Mouse (Mus musculus) E14TG2a.4 (cell line): ENCODE results near the gene Srsf1.

Experiments used
- H3K27me3 ChIP-seq: 2 replicates; pipeline ENCODE4 v1.6.1; 2014; ENCODE audit warnings: low read length, control low read depth; ENCODE audit not compliant: insufficient read depth
- H3K36me3 ChIP-seq: 2 replicates; pipeline ENCODE4 v1.6.1; 2014; ENCODE audit warnings: low read length, control low read depth; ENCODE audit not compliant: insufficient read depth
- H3K4me1 ChIP-seq: replicated peaks from 2 replicates; pipeline ENCODE4 v1.6.1; 2014; ENCODE audit warnings: low read depth, low read length, control low read depth
- H3K4me3 ChIP-seq: replicated peaks from 2 replicates; pipeline ENCODE4 v1.5.1; 2014; ENCODE audit warnings: mild to moderate bottlenecking, low read length
- H3K9me3 ChIP-seq: 2 replicates; pipeline ENCODE4 v1.6.1; 2014; ENCODE audit warnings: low read length, control low read depth
- CTCF ChIP-seq: conservative IDR thresholded peaks from 2 replicates; pipeline ENCODE4 v1.5.1; 2014; ENCODE audit warnings: low read length
- NANOG ChIP-seq: IDR thresholded peaks from 2 replicates; pipeline ENCODE4 v1.6.1; 2014; ENCODE audit warnings: borderline replicate concordance, low read length, mixed read lengths
- POU5F1 ChIP-seq: IDR thresholded peaks from 2 replicates; pipeline ENCODE4 v1.6.1; 2014; ENCODE audit warnings: low read length, borderline replicate concordance

Srsf1 gene

DNA sequence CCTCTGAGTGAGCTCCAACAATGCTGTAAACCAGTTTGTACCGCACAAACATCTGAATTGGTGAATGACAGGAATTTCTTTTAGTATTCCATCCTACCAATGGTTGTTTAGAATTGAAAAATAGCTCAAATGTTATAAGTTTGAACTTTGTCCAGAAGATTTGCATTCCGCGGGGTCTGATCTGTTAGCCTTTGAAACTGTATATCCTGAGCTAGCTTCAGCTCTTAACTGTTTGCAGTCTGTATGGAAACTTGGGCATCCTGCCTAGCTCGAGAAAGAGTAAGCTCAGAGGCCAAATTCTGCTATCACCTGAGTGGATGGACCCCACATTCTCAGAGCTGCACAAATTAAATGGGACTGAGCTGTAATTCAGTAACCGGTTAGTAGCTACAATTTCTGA, 23.9 kb downstream of the Srsf1 start:
- Histone ChIP-seq H3K36me3 (peaks cover 16% of the 10 kb centered on the region), H3K4me3 (no peak overlapping the region), H3K4me1 (peaks cover 36% of the 10 kb centered on the region), H3K9me3 (no peaks in the 10 kb centered on the region), H3K27me3 (peaks cover 47% of the 10 kb centered on the region)
- TF ChIP-seq NANOG (no peak), CTCF (no peak), POU5F1 (no peak)

DNA sequence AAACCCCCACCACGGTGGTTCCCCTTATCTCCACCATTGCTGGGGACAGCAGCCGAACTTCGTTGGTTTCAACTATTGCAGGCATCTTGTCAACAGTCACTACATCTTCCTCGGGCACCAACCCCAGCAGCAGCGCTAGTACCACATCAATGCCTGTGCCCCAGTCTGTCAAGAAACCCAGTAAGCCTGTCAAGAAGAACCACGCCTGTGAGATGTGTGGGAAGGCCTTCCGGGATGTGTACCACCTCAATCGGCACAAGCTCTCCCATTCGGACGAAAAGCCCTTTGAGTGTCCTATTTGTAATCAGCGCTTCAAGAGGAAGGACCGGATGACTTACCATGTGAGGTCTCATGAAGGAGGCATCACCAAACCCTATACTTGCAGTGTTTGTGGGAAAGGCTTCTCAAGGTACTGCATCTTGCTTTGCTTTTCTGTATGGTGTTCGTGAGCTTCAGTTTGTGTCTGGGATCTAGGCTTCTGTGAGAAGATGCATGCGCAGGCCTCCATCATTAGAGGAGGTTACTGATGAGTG, 26.2 kb downstream of the Srsf1 start:
- no peak for TF ChIP-seq NANOG
- no peak for TF ChIP-seq POU5F1
- TF ChIP-seq CTCF = no peak
- H3K36me3 ChIP-seq = peaks cover 35% of the 10 kb centered on the region
- peaks cover 35% of the 10 kb centered on the region for H3K27me3 ChIP-seq
- H3K4me1 ChIP-seq = peaks cover 30% of the 10 kb centered on the region
- H3K4me3 ChIP-seq = no peak overlapping the region
- no peaks in the 10 kb centered on the region for H3K9me3 ChIP-seq

DNA sequence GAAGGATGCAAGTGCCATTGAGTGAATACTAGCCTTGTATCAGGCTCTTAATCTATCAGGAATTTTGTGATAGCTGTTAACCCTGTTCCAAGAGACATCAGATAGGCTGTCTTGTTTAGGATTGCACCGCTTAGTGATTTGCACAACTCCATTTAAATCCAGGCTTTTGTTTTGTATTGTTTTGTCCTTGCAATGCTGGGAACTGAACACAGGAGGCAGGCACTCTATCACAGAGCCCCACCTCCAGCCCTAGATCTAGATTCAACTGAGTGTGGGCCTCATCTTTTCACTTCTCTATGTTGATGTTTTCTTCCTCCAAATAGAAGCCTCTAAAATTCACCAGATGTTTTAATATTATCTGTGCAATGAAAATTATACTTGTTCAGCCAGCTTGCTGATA, 28.5 kb downstream of the Srsf1 start:
- TF ChIP-seq POU5F1 (no peak), NANOG (no peak; the same call in 1 of the 2 replicates), CTCF (no peak)
- Histone ChIP-seq H3K4me1 (peaks cover 22% of the 10 kb centered on the region), H3K27me3 (peaks cover 16% of the 10 kb centered on the region)

DNA sequence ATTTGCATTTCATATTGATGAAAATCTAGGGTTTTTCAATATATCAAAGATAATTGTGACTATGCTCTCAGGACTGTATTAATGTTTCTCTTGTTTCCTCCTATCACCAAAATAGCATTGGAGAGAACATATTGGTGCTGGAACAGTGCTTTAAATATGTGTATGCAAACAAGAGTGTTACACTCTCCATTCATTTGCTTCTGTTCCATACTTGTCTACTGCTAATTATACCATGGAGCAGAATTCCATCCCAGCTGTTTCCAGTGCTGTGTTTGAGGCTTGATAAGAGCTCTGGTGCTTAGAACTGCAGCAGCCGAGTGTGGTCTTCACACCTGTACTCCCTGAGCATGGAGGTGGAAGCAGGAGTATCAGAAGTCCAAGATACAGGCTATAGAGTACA, 29.2 kb downstream of the Srsf1 start:
- Histone ChIP-seq H3K4me3 (no peak overlapping the region), H3K36me3 (peaks cover 64% of the 10 kb centered on the region), H3K27me3 (peaks cover 9% of the 10 kb centered on the region), H3K4me1 (peaks cover 22% of the 10 kb centered on the region), H3K9me3 (no peaks in the 10 kb centered on the region)
- no peak for TF ChIP-seq POU5F1
- TF ChIP-seq NANOG = no peak
- no peak for TF ChIP-seq CTCF

More for the DNA sequence above, 28.5 kb downstream of the Srsf1 start:
- H3K36me3 ChIP-seq = peaks cover 57% of the 10 kb centered on the region
- no peaks in the 10 kb centered on the region for H3K9me3 ChIP-seq
- H3K4me3 ChIP-seq = no peak overlapping the region

DNA sequence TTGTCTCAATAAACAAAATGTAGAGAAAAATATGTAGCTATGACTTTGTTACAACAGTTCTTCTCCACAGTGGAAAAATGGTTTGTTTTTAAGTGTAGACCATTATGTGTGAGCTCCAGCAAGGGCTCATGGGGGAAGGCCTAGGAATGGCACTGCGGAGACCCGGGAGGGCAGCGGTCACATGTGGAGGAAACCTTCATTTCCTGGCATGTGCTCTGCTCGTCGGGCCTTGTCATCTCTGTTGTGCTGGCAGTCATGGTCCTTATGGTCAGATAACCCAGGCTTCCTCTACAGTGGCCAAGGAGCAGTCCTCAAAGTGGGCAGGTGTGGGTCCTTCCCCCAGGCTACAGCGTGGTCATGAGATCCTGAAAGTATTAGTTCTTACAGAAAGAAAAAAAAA, 36.5 kb downstream of the Srsf1 start:
- no peak for TF ChIP-seq POU5F1
- TF ChIP-seq NANOG = no peak
- TF ChIP-seq CTCF = no peak

DNA sequence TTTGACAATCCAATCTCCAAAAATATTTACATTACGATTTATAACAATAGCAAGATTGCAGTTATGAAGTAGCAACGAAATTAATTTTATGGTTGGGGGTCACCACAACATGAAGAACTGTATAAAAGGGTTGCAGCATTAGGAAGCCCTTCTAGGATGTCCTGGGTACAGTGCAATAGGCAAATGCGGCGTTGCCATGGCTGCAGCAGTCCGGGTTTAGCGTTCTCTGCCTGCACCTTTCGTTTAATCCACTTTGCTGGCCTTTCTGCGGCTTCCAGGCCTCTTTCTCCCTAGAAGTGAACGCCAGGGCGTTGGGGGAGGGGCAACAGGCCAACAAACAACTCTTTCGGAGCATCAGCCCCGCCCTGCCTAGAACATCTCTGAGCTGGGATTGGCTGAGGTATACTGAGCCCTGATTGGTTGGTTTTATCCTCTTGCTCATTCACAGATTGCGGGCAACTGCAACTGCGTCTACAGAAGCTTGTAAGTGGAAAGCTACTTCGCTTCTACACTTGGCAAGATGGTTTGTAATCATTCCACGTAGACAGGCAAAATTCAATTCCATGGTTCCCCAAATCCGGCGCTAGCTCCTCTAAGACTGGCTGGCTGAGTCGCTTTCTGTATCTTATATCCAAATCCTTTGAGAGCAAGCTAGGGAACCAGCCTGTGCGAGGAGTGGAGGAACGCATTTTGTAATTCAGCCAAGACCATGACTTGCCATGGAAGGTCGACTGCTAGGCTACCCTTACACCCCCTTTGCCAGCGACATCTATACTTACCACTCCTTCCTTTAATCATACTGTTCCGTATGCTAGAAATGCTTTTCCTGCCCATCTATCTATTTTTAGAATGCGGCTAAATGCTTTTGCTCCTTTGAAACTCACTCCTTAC, 39.8 kb downstream of the Srsf1 start:
- no peaks in the 10 kb centered on the region for H3K9me3 ChIP-seq
- TF ChIP-seq NANOG = no peak
- no peak for TF ChIP-seq POU5F1
- no peak for TF ChIP-seq CTCF

More for the DNA sequence above, 36.5 kb downstream of the Srsf1 start:
- Histone ChIP-seq H3K4me1 (peaks cover 39% of the 10 kb centered on the region), H3K9me3 (no peaks in the 10 kb centered on the region), H3K36me3 (peaks cover 45% of the 10 kb centered on the region), H3K4me3 (no peak overlapping the region), H3K27me3 (peaks cover 1% of the 10 kb centered on the region; the same call in 1 of the 2 replicates)

DNA sequence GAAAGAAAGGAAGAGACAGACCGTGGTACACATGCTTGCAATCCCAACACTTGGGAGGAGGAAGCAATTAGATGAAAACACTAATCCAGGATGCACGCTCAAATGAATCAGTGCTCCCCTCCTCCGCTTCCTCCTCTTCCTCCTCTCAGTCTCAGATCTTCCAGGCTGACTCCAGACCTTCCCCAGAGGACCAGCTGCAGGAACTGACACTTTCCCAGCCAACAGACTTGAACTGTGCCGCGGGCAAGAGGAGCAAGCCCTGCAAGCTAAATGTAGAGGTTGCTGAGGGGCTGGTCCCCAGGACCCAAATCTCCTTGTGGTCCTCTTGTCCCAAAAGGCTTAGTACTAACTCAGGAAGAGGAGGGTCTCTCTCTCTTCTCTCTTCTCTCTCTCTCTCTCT, 42.0 kb downstream of the Srsf1 start:
- Histone ChIP-seq H3K36me3 (no peaks in the 10 kb centered on the region), H3K4me3 (no peak overlapping the region), H3K9me3 (no peaks in the 10 kb centered on the region), H3K27me3 (peaks cover 32% of the 10 kb centered on the region), H3K4me1 (peaks cover 39% of the 10 kb centered on the region)
- TF ChIP-seq NANOG (no peak), CTCF (no peak), POU5F1 (no peak)

More for the DNA sequence above, 39.8 kb downstream of the Srsf1 start:
- Histone ChIP-seq H3K4me3 (peak overlapping the region; percentile 48), H3K36me3 (peaks cover 12% of the 10 kb centered on the region), H3K27me3 (peaks cover 25% of the 10 kb centered on the region), H3K4me1 (peaks cover 45% of the 10 kb centered on the region)

DNA sequence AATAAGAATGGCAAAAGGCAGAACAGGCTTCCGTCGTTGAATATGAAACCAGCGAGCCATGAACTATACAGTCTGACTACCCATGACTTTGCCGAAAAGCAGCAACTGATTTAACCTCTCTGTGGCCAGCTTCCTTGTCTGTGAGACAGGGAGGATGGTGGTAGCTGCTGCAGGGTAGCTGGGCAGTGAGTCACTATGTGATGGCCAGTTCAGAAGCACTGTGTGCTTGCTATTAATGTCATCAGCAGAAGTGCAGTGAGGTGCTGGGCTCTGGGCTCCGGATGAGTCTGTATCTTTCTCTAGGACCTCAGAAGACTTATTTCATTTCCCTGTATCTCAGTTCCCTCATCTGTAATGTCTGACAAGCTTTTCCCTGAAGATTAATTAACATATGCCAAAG, 43.1 kb downstream of the Srsf1 start:
- Histone ChIP-seq H3K4me1 (peaks cover 37% of the 10 kb centered on the region), H3K9me3 (no peaks in the 10 kb centered on the region), H3K27me3 (peaks cover 41% of the 10 kb centered on the region), H3K4me3 (no peak overlapping the region), H3K36me3 (no peaks in the 10 kb centered on the region)
- TF ChIP-seq POU5F1 (no peak), CTCF (no peak), NANOG (no peak)
